Mouse (Mus musculus): ENCODE measurements around the gene Ccer2.
A peak's percentile ranks its signal among the peaks of the same experiment; 100 is the strongest.

Gene Ccer2

DNA sequence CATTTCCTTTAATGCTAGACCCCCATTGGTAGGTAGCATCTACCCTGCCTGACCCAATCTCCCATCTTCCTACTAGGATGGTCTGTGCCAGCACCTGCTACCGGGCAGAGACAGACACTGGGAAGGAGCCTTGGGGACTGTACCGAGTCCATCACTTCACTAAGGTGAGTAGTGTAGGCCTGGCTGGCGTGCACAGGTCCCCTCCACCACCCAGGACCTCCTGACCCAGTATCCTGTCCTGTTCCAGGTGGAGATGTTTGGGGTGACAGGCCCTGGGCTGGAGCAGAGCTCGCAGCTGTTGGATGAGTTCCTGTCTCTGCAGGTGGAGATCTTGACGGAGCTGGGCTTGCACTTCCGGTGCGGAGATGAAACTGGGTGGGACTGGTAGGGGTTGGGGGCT is 6.0 kb upstream of the Ccer2 start:
- DNase-seq (ENCODE audit: low read depth, low spot score): no peak

GRCm38 (mm10) chr7:28758623-28759022 is 2.6 kb downstream of the Ccer2 start:
- no peak for DNase-seq (ENCODE audit: low read depth, low spot score)

GRCm38 (mm10) chr7:28761907-28762306 is 5.9 kb downstream of the Ccer2 start:
- no peak for DNase-seq (ENCODE audit: low read depth, low spot score)

DNA sequence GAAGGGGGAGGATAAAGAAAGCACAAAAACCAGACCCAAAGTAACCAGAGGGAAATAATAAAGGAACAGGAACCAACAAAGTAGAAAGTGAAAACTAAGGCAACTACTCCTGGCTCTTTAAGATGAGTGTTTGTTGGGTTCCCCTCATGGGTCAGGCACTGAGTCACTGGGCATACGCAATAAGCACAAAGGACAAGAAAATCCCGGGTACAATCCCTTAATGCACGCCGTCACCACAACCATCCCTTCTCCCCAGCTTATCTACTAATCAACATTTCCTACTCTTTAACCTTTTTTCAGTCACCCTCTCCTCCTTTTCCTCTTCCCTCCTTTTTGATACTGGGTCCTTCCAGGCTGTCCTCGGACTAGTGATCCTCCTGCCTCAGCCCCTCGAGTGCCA is 9.2 kb downstream of the Ccer2 start:
- DNase-seq (ENCODE audit: low read depth, low spot score): no peak

GRCm38 (mm10) chr7:28766173-28766879 is 10.4 kb downstream of the Ccer2 start, which contains the start of gene Sirt2:
TSS of gene Sirt2 (plus strand) at chr7:28766735.
- peak; percentile 99 for DNase-seq (ENCODE audit: low read depth, low spot score)

DNA sequence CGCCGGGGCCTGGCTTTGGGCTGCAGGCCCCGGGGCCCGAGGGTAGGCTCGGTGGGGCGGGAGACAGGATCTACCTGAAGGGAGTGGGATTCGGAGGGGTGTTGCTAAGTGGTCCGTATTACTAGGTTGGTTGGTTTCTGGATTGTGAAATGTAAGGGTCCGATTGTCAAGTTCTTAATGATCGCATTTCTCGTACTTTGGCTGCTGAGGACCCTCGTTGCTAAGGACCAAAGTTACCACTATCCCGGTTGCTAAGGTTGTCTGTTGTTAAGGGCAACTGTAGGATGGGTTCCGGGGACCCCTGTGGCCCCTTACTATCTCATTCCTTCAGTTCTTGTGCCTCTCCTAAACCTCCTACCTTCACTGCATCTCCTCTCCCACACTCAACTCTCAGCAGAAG is 10.9 kb downstream of the Ccer2 start:
- DNase-seq (ENCODE audit: low read depth, low spot score): no peak

DNA sequence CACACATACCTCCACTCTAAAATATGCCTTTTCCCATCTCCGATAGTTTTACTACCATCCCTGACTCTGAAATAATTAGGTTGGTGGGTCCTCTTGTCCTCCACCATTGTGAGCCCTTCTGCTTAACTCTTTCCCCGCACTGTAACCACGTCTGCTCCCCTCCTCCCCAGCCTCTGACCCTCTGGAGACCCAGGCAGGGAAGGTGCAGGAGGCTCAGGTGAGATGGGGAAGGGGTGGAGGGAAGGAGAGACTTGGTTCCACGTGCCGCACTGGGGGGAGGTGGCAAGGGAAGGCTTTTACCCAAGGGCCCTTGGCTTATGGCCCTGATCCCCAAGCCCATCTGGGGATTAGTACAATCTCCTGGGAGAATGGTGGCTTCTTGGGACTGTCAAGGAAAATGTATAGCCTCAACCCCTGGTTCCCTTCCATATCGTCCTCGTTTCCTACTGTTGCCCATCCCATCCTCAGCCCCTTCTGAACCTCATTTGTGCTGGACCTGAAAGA is 11.5 kb downstream of the Ccer2 start, which contains the start of gene Nfkbib:
Gene Nfkbib (minus strand): TSS at position 51 of the 504 bp plus-strand sequence.
- DNase-seq (ENCODE audit: low read depth, low spot score): no peak

- DNase-seq (ENCODE audit: low read depth, low spot score): no peak
Measured at GRCm38 (mm10) chr7:28769414-28769958, 13.5 kb downstream of the Ccer2 start.

DNA sequence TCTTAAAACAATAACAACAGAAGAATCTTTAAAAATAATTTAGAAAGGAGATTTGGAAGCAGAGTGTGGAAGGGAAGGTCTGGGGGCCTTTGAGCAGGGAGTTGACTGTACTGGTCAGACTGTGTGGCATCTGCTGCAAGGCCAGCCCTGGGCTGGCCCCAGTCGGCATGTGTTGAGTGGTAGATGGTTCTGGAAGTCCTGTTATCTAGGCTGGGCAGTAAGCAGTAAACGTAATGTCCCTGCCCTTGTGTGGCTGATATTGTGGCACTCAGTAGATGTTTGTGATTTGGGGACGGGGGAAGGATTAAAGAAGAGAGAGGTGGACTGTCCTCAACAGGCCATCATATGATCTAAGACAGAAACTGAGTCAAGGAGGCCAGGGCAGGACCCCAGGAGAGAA is 14.3 kb downstream of the Ccer2 start:
- no peak for DNase-seq (ENCODE audit: low read depth, low spot score)

DNA sequence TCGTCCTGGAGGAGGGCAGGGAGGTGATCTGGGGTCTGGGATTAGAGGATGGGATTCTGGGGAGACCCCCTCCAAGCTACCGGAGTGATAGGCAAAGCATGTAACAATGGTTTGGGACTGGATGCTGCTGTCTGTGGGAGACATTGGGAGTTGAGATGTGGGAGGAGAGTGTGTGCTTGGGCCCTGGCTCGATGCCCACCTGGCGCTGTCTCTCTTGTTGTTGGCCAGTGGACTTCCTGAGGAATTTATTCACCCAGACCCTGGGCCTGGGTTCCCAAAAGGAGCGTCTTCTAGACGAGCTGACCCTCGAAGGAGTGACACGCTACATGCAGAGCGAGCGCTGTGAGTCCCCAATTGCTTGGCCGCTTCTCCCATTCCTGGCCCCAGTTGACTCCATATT is 15.9 kb downstream of the Ccer2 start:
- no peak for DNase-seq (ENCODE audit: low read depth, low spot score)

GRCm38 (mm10) chr7:28773163-28773562 is 17.2 kb downstream of the Ccer2 start:
- no peak for DNase-seq (ENCODE audit: low read depth, low spot score)

DNA sequence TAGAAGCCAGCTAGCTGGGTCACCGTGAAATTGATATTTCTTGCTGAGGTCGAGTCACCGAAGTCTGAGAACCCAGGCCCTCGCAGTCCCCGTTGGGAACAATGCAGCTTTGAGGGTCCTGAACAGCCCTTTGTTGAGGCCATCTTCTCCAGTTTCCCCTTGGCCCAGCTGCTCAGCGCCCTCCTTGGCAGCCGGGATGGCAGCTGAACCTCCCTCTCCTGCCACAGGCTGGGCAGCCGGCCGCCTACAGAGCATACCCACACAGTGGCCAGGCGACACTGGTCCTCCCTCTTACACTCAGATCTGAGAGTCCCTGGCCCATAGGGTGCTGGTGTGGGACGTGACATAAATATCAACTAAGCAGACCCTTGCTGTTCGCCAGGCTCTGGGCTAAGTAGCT is 18.2 kb downstream of the Ccer2 start:
- DNase-seq (ENCODE audit: low read depth, low spot score): no peak

DNA sequence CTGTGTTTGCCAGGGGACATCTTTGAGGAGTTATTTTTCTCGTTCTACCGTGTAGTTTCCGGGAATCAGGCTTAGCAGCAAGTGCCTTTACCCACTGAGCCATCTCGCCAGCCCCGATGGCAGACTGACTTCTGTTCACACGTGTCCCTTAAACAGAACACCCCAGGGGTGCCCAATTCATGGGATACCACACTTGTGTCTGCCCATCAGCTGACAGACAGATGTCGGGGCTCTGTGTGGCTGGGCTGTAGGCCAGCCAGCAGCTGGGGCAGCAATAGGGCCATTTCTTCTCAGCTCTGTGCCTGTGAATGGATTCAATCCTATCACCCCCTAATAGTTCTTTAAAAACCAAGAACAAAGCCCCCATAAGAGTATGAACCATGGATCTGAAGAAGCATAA is 19.2 kb downstream of the Ccer2 start:
- no peak for DNase-seq (ENCODE audit: low read depth, low spot score)

DNA sequence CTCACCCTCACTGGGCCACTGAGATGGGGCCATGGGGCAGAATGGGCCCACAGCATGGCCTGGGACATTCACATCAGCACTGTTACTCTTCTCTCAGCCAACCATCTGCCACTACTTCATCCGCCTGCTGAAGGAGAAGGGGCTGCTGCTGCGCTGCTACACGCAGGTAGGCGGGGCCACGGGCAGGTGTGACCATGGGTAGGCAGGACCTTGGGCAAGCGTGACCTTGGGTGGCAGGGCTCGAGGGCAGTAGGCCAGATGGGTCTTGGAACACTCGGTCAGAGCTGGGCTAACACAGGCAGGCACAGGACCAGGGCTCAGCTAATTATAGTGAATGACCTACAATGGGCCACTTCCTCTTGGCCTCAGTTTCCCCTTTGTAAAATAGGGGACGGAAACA is 22.9 kb downstream of the Ccer2 start:
- DNase-seq (ENCODE audit: low read depth, low spot score): no peak

DNA sequence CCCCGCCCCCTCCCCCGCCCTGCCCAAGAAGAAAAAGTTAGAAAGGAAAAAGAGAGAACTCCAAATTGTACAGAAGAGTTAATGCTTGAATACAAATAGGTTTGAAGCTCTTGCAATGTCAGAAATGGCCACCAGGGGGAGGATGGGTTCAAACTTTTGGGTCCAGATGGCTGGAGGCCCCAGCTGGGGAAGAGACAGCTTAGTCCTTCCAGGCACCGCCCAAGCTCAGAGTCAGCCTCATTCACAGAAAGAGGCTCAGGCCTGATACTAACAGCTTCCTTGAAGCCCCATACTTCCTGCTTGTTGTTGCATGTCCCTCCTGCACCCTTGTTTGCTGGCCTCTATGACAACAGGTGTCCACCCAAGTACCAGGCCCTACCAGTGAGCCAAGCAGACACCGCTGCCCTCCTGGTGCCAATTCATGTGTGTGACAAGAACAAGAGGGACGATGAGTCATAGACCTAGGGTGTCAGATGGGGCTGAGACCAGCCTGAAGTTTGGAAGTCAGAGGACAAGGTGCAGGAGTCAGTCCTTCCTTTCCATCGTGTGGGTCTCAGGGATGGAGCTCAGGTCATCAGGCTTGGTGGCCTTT is 24.2 kb downstream of the Ccer2 start:
- DNase-seq (ENCODE audit: low read depth, low spot score): peak; percentile 79

DNA sequence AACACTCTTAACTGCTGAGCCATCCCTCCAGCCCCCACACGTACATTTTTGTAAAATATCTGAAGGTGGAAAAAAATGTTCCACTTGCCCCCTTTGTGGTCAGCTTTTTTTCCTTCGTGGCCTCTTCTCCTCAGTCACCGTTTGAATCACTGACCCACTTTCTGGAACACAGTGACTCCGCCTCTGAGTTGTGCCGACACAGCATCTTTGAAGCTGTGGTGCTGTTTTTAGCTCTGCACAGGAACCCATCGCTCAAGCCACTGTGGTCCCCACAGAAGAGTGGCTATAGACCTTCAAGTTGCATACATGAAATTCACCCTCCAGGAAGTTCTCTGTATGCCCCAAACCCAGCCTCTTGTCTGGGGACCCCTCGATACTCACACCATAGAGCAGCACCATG is 24.9 kb downstream of the Ccer2 start:
- DNase-seq (ENCODE audit: low read depth, low spot score): no peak

GRCm38 (mm10) chr7:28781261-28781663 is 25.3 kb downstream of the Ccer2 start:
- DNase-seq (ENCODE audit: low read depth, low spot score): no peak

DNA sequence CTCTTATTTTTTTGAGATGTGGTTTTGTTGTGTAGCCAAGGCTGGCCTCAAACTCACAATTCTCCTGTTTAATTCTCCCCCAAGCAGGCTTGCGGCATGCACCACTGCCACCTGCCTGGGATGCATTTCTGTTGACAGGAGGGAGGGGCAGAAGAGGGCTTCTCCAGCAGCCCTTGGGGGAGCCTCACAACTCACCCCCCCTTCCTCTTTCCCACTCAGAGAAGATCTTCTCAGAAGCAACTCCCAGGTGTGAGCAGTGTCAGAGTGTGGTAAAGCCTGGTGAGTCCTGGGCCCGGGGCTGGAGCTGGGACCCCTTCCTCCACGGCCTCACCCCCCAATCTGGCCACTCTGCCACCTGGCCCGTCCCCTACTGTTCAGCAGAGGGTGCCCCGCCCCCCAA is 29.2 kb downstream of the Ccer2 start:
- no peak for DNase-seq (ENCODE audit: low read depth, low spot score)

GRCm38 (mm10) chr7:28787884-28788283 is 31.9 kb downstream of the Ccer2 start:
- no peak for DNase-seq (ENCODE audit: low read depth, low spot score)

GRCm38 (mm10) chr7:28788307-28789195 is 32.6 kb downstream of the Ccer2 start, which contains the start of gene Rinl:
TSS of gene Rinl (plus strand) at chr7:28788969.
- DNase-seq (ENCODE audit: low read depth, low spot score): no peak

- DNase-seq (ENCODE audit: low read depth, low spot score): no peak
Measured at GRCm38 (mm10) chr7:28789235-28789634, 33.3 kb downstream of the Ccer2 start.

Measured in c-Kit-negative CD71-positive TER-119-positive erythroid progenitor cells, embryonic 14.5 days (primary cell).